Mouse (Mus musculus) adrenal gland, postnatal 0 days (tissue): ENCODE results near the gene H2-D1. TPM values are rescaled to one million over a fixed set of nuclear protein-coding genes. Genes with fewer than 3 reads are reported as not detected.

ENCODE experiments used
- microRNA-seq: library from miRNA; unstranded; fragments of <30 nt; microRNA quantifications from one replicate; pipeline ENCODE4, GENCODE M21; 2016; ENCODE audit warnings: borderline replicate concordance; ENCODE audit not compliant: insufficient number of aligned reads
- polyA plus RNA-seq: library from polyadenylated mRNA; unstranded; fragments of >200 nt; fragmentation: Nextera tagmentation; extraction: Ambion mirVana; gene quantifications from 2 replicates; pipeline ENCODE4 v1.2.1, GENCODE M21; 2015

Gene H2-D1
- polyA plus RNA-seq, result 191 and 238 TPM in 2 replicates

DNA sequence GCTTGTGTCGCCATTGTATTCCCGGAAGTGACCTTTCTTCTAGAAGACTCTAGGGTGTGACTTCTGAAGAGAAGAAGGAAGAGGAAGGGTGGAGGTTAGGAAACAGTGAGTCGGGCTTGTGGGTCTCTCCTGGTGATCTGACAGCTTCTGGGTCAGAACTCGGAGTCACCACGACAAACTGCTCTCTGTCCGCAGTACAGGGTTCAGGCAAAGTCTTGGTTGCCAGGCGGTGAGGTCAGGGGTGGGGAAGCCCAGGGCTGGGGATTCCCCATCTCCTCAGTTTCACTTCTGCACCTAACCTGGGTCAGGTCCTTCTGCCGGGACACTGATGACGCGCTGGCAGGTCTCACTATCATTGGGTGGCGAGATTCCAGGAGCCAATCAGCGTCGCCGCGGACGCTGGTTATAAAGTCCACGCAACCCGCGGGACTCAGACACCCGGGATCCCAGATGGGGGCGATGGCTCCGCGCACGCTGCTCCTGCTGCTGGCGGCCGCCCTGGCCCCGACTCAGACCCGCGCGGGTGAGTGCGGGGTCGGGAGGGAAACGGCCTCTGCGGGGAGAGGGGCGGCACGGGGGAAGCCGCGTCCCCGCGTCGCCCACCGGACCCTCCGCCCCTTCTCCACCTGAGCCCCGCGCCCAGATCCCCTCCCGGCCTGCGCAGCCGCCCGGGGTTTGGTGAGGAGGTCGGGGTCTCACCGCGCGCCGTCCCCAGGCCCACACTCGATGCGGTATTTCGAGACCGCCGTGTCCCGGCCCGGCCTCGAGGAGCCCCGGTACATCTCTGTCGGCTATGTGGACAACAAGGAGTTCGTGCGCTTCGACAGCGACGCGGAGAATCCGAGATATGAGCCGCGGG lies at the start of gene H2-D1:
Gene H2-D1, plus strand, starts transcription at position 67 of the 859 bp plus-strand sequence.

DNA sequence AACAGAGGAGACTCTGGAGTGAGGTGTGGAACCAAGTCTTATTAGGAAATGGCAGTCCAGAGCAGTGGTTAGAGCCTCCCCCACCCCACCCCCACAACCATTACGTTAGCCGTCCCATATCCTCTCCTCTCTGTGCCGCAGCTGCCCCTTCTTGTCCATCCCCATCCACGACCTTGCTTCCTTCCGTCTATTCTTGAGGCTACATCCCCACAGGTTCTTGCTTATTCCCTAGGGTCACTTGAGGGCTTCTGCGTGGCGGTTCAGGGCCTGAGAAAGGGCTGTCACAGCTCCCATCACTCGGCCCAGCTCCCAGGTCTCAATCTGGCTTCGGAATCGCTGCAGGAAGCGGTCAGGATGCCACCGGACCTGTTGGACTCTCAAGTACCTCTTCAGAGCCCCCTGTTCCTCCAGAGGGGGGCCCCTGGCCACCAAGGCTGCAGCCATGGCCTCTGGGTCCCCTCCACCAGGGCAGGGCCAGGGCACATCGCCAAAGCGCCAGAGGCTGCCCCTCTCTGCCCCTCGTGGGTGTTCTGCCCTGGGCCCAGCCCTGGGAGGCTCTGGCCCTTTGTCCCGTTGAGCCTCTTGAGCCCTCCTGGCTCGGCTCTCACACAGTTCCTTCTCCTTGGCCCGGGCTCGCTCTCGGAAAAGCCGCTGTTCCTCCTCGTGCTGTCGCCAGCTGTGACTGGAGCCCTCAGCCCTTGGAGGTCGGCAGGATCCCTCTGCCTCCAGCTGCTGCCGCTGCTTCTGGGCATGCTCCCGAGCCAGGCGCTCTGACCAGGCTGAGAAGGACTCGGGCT lies 42.2 kb upstream of the H2-D1 start, which contains the start of gene Gm16181:
Gene Gm16181, plus strand, starts transcription at position 679 of the 797 bp plus-strand sequence.

DNA sequence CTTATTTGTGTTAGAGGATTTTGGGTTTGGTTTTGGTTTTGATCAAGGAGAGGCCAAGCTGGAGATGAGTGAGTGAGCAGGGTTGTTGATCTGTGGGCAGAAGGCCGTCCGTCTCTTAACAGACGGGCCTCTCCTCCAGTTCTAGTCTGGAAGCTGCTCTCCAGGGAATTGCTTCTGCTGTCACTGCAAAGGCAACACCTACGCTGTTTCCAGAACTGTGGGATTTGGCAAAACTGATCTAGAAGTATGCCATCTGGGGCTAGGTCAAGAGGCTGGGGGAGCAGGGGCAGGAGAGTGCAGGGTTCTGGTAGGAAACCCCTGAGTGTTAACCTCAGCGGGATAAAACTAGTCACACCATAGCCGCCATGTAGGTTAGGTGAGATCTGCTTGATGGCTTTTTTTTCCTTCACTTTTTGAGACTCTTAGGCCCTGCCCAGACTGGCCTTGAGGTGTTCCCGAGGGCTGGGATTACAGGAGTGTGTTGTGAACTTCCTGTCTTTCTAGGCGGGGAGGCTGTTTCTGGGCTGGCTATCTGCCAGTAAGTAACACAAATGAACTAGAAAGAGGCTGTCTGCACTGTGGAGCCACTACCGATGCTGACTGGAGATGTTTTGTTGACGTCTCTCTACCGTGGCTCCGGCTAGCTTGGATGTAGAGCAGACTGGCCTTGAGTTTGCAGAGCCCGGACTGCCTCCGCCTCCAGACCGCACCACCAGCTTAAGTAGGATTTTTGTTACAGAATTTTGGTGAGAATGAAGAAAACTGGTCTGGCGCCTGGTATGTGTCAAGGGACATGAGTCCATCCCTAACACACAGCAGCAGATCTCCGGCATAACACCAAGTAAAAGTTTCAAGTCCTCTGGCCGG lies 29.2 kb upstream of the H2-D1 start, which contains the start of gene Atp6v1g2:
Gene Atp6v1g2, plus strand, starts transcription at position 547 of the 867 bp plus-strand sequence.

DNA sequence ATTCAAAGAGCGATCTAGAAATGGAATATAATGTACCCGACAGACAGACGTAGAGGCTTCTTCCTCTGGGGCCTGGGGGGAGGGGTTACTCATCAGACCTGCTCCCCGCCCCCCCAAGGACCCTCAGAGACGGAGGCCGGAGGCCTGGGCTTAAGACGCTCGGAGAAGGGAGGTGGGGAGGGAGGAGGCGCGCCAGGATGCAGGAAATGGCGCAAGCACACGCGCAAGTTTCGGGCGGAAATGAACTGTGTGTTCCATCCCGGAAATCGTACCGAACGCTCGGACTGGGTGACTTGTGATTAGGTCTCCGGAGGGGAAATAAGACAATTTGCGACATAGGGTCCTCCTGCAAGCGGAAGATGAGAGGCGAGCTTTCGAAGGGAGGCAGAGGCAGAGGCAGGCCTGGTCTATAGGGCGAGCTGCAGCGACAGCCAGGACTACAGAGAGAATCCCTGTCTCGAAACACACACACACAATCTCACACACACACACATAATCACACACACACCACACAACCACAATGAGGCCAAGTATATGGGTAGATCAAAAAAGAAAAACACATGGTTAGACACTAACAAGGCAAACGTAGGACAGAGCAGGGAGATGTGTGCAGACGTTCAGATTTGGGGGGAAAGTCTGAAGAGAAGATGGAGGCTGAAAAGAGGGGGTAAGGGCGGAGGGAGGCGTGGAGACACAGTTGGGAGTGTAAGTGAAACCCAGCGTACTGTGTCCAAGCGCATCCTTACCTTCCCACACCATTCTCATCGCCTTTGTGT lies 26.7 kb upstream of the H2-D1 start, which contains the start of gene Nfkbil1:
Gene Nfkbil1, minus strand, starts transcription at position 179 of the 776 bp plus-strand sequence.

DNA sequence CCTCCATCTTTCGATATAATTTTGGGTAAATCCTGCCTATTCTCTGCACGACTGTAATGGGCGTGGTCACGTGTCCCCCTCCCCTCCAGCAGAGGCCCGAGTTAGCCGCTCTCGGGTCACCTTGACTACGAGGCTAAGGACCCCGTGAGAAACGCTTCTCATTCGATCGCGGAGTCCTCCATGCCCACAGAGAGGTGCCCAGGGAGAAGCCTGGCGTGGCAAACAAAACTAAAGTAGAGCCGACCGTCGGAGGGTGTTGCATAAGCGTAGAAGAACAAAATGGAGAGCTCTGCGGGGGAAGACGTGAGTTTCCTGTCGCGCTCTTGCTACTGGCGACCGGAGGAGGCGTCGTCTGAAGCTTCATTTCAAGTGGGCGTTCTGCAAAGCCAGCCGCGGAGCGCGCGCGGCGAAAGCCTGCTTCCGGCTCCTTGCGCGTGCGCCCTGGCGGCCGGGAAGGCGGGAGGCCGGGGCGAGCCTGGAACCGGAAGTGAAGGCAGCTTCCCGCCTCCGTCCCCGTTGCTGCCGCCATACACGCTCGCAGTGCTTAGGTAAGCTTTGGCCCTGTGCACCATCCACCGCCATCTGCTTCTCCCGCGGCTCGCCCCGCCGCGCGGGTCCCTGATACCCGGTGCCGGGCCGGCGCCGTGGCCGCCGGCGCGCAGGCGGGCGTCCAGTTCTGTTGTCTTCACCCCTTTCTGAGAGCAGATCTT lies 21.1 kb upstream of the H2-D1 start, which contains the start of gene Ddx39b:
Gene Ddx39b, plus strand, starts transcription at position 442 of the 710 bp plus-strand sequence.

Small RNAs within 50 kb of the gene (microRNA-seq; reads per million reads assigned to microRNA genes)
- not detected for gene Mir6975
- not detected for gene Mir8094

Other genes starting within 250 kb of the H2-D1 start
- 0.21 and 0.35 TPM in 2 replicates for gene Vwa7, start 246.2 kb upstream of the H2-D1 start, polyA plus RNA-seq
- 4.2 and 6.4 TPM in 2 replicates for gene Sapcd1, start 234.7 kb upstream of the H2-D1 start, polyA plus RNA-seq
- 2.5 and 3.4 TPM in 2 replicates for gene Msh5, start 216.0 kb upstream of the H2-D1 start, polyA plus RNA-seq
- gene Clic1, start 212.8 kb upstream of the H2-D1 start, polyA plus RNA-seq, result 309 and 357 TPM in 2 replicates
- gene Ddah2, start 203.7 kb upstream of the H2-D1 start, polyA plus RNA-seq, result 134 and 219 TPM in 2 replicates
- gene Ly6g6c, start 197.3 kb upstream of the H2-D1 start, polyA plus RNA-seq, result 0.19 and 0.61 TPM in 2 replicates
- 0.55 and 0.69 TPM in 2 replicates for gene Mpig6b, start 196.5 kb upstream of the H2-D1 start, polyA plus RNA-seq
- gene Ly6g6e, start 185.8 kb upstream of the H2-D1 start, polyA plus RNA-seq, result 0.12 and 0.55 TPM in 2 replicates
- gene Ly6g6d, start 184.7 kb upstream of the H2-D1 start, polyA plus RNA-seq, result 1.4 and 2.1 TPM in 2 replicates
- 0.22 and 0.73 TPM in 2 replicates for gene Ly6g6f, start 177.1 kb upstream of the H2-D1 start, polyA plus RNA-seq
- 94.1 and 104 TPM in 2 replicates for gene Abhd16a, start 173.5 kb upstream of the H2-D1 start, polyA plus RNA-seq
- gene Ly6g5c, start 154.5 kb upstream of the H2-D1 start, polyA plus RNA-seq, result not detected in 2 replicates
- 0.30 and 0.47 TPM in 2 replicates for gene Ly6g5b, start 147.3 kb upstream of the H2-D1 start, polyA plus RNA-seq
- gene Gpank1, start 141.3 kb upstream of the H2-D1 start, polyA plus RNA-seq, result 14.4 and 16.6 TPM in 2 replicates
- 161 and 223 TPM in 2 replicates for gene Csnk2b, start 140.7 kb upstream of the H2-D1 start, polyA plus RNA-seq
- 8.9 and 11.5 TPM in 2 replicates for gene D17H6S53E, start 136.4 kb upstream of the H2-D1 start, polyA plus RNA-seq
- 26.8 and 40.5 TPM in 2 replicates for gene Apom, start 130.7 kb upstream of the H2-D1 start, polyA plus RNA-seq
- gene Bag6, start 127.6 kb upstream of the H2-D1 start, polyA plus RNA-seq, result 40.7 and 47.0 TPM in 2 replicates
- 64.0 and 83.9 TPM in 2 replicates for gene Prrc2a, start 97.8 kb upstream of the H2-D1 start, polyA plus RNA-seq
- gene Aif1, start 86.7 kb upstream of the H2-D1 start, polyA plus RNA-seq, result 28.3 and 48.7 TPM in 2 replicates
- gene Lst1, start 74.3 kb upstream of the H2-D1 start, polyA plus RNA-seq, result 25.5 and 35.9 TPM in 2 replicates
- 2.1 and 4.4 TPM in 2 replicates for gene Ltb, start 68.3 kb upstream of the H2-D1 start, polyA plus RNA-seq
- 0.26 and 0.39 TPM in 2 replicates for gene Tnf, start 60.7 kb upstream of the H2-D1 start, polyA plus RNA-seq
- 0.09 and 0.25 TPM in 2 replicates for gene Lta, start 57.4 kb upstream of the H2-D1 start, polyA plus RNA-seq
- gene Gm16181, start 41.9 kb upstream of the H2-D1 start, polyA plus RNA-seq, result 0.37 TPM in 1 of 2 replicates, not detected in the other
- gene Atp6v1g2, start 29.1 kb upstream of the H2-D1 start, polyA plus RNA-seq, result 9.4 and 13.5 TPM in 2 replicates
- 15.2 and 18.3 TPM in 2 replicates for gene Nfkbil1, start 26.9 kb upstream of the H2-D1 start, polyA plus RNA-seq
- 140 and 197 TPM in 2 replicates for gene Ddx39b, start 21.0 kb upstream of the H2-D1 start, polyA plus RNA-seq
- gene H2-Q1, start 57.7 kb downstream of the H2-D1 start, polyA plus RNA-seq, result 0.07 and 0.44 TPM in 2 replicates
- 0.69 and 2.1 TPM in 2 replicates for gene H2-Q2, start 79.5 kb downstream of the H2-D1 start, polyA plus RNA-seq
- gene H2-Q4, start 116.9 kb downstream of the H2-D1 start, polyA plus RNA-seq, result 6.1 and 9.2 TPM in 2 replicates
- gene H2-Q6, start 162.1 kb downstream of the H2-D1 start, polyA plus RNA-seq, result 0.16 and 1.2 TPM in 2 replicates
- 2.4 and 3.1 TPM in 2 replicates for gene H2-Q7, start 176.4 kb downstream of the H2-D1 start, polyA plus RNA-seq
- 14.6 and 17.7 TPM in 2 replicates for gene H2-Q10, start 207.4 kb downstream of the H2-D1 start, polyA plus RNA-seq
- gene Pou5f1, start 243.3 kb downstream of the H2-D1 start, polyA plus RNA-seq, result 0.14 TPM in 1 of 2 replicates, not detected in the other